Mouse (Mus musculus) embryonic facial prominence, embryonic 11.5 days (tissue): ENCODE measurements around the gene Cse1l. TPM values are rescaled to one million over a fixed set of nuclear protein-coding genes. Genes with fewer than 3 reads are reported as not detected.

Experiments
- ATAC-seq: fragments of 200-750 bp; cut with Nextera tagmentation; replicated peaks from 2 replicates; pipeline ENCODE4 v1.8.0; 2017; ENCODE audit warnings: low read depth; ENCODE audit not compliant: insufficient number of reproducible peaks, low FRiP score, low TSS enrichment
- DNase-seq: peaks from one replicate; pipeline ENCODE4 v3.0.0-alpha.2; 2015; ENCODE audit warnings: low spot score
- H3K27ac ChIP-seq: fragments of 300-500 bp; sonication (generic); replicated peaks from 2 replicates; pipeline ENCODE4 v1.5.1; 2014; ENCODE audit warnings: mild to moderate bottlenecking, low read depth, low read length, control low read depth
- H3K27me3 ChIP-seq: fragments of 300-500 bp; sonication (generic); 2 replicates; pipeline ENCODE4 v1.6.1; 2014; ENCODE audit warnings: mild to moderate bottlenecking, low read length, moderate library complexity, mixed read lengths; ENCODE audit not compliant: control insufficient read depth, insufficient read depth
- H3K36me3 ChIP-seq: fragments of 300-500 bp; sonication (generic); replicated peaks from 2 replicates; pipeline ENCODE4 v1.6.1; 2014; ENCODE audit warnings: low read depth, mild to moderate bottlenecking, low read length, moderate library complexity, mixed read lengths; ENCODE audit not compliant: control insufficient read depth, insufficient read depth
- H3K4me1 ChIP-seq: fragments of 300-500 bp; sonication (generic); 2 replicates; pipeline ENCODE4 v1.6.1; 2014; ENCODE audit warnings: low read length, mixed read lengths; ENCODE audit not compliant: control insufficient read depth, insufficient read depth
- H3K4me2 ChIP-seq: fragments of 300-500 bp; sonication (generic); 2 replicates; pipeline ENCODE4 v1.6.1; 2014; ENCODE audit warnings: low read depth, mild to moderate bottlenecking, control low read depth, low read length, moderate library complexity
- H3K4me3 ChIP-seq: fragments of 300-500 bp; sonication (generic); 2 replicates; pipeline ENCODE4 v1.5.1; 2014; ENCODE audit warnings: low read depth, low read length, control low read depth
- H3K9ac ChIP-seq: fragments of 300-500 bp; sonication (generic); replicated peaks from 2 replicates; pipeline ENCODE4 v1.6.1; 2014; ENCODE audit warnings: mild to moderate bottlenecking, control low read depth, low read length
- H3K9me3 ChIP-seq: fragments of 300-500 bp; sonication (generic); replicated peaks from 2 replicates; pipeline ENCODE4 v1.6.1; 2016; ENCODE audit warnings: mild to moderate bottlenecking, low read length, inconsistent platforms, mixed read lengths; ENCODE audit not compliant: control insufficient read depth
- WGBS: fragments of 180-500 bp; shearing (Covaris S2); extraction: QIAGEN DNeasy Blood & Tissue Kit; methylation state at CpG from one replicate; pipeline ENCODE4 v1.1.7; 2014; 5-methylcytosine and 5-hydroxymethylcytosine counted together
- polyA plus RNA-seq: library from polyadenylated mRNA; unstranded; fragments of >200 nt; fragmentation: Nextera tagmentation; extraction: Ambion mirVana; gene quantifications from 2 replicates; pipeline ENCODE4 v1.2.1, GENCODE M21; 2014

The Cse1l gene
- polyA plus RNA-seq, 1 experiment from 2014 or later = 276 TPM

DNA sequence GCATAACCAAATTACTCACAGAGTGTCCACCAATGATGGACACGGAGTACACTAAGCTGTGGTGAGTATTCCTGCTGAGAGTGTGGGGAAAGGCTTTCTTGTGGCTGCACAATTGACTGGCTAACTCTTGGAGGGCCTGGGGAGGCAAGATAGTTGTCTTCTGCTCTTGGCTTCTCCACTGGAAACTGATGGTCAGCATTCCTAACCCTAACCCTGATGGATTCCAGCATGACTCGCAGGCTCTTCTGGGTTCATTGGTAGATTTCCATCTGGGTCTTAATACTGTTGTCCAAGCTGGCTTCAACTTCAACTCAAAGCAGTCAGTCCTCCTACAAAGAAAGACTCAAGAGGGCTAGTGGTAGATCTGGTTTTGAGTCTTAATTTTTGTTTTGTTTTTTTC lies 37.3 kb downstream of the Cse1l start:
- Histone ChIP-seq H3K27me3 (no peaks in the 10 kb centered on the region), H3K9me3 (no peaks in the 10 kb centered on the region), H3K4me2 (no peak overlapping the region), H3K4me3 (no peak overlapping the region), H3K4me1 (no peaks in the 10 kb centered on the region), H3K27ac (no peak overlapping the region), H3K9ac (no peak overlapping the region), H3K36me3 (peaks cover 7% of the 10 kb centered on the region)
- no peak for ATAC-seq
- DNase-seq = no peak
- WGBS = 95% methylated on average over 2 of the region's 2 CpGs

DNA sequence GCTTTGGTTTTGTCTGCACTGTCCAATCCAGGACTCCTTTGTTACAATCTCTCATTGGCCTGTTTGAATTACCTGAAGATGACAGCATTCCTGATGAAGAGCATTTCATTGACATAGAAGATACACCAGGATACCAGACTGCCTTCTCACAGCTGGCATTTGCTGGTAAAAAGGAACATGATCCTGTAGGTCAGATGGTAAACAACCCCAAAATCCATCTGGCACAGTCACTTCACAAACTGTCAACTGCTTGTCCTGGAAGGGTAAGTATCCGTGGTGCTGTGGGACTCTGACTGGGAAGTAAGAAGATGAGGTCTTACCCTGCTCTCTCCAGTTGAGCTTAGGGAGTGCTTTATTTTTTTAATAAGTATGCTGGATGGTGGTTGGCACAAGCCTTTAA lies 38.5 kb downstream of the Cse1l start:
- Histone ChIP-seq H3K4me3 (no peak overlapping the region), H3K9ac (no peak overlapping the region), H3K27me3 (no peaks in the 10 kb centered on the region), H3K27ac (no peak overlapping the region), H3K4me2 (no peak overlapping the region), H3K4me1 (no peaks in the 10 kb centered on the region), H3K36me3 (peaks cover 7% of the 10 kb centered on the region), H3K9me3 (no peaks in the 10 kb centered on the region)
- WGBS = 84% methylated on average over 1 of the region's 1 CpGs
- ATAC-seq (no peak), DNase-seq (no peak)

DNA sequence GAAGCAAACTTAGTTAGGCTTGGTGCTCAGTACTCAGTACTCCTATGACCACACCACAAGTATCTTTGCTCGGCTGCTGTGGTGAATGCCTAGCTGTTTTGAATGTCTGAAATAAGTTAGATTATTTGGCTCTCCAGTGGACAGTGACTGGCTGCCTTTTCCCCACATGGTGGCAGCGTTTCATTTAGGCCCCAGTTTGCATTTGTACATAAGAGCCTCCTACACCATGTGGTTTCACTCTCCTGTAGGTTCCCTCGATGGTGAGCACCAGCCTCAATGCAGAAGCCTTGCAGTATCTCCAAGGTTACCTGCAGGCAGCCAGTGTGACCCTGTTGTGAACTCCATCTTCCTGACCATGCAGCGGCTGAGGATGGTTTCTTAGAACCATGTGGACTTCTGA lies 39.6 kb downstream of the Cse1l start:
- Histone ChIP-seq H3K9ac (no peak overlapping the region), H3K4me1 (no peaks in the 10 kb centered on the region), H3K36me3 (peaks cover 11% of the 10 kb centered on the region), H3K9me3 (no peaks in the 10 kb centered on the region), H3K4me2 (no peak overlapping the region), H3K27me3 (no peaks in the 10 kb centered on the region), H3K4me3 (no peak overlapping the region), H3K27ac (no peak overlapping the region)
- peak; percentile 56 for DNase-seq
- ATAC-seq = 0 out of 2 replicates have a peak, but pooled peaks have one; percentile 23
- WGBS = 61% methylated on average over 4 of the region's 4 CpGs

DNA sequence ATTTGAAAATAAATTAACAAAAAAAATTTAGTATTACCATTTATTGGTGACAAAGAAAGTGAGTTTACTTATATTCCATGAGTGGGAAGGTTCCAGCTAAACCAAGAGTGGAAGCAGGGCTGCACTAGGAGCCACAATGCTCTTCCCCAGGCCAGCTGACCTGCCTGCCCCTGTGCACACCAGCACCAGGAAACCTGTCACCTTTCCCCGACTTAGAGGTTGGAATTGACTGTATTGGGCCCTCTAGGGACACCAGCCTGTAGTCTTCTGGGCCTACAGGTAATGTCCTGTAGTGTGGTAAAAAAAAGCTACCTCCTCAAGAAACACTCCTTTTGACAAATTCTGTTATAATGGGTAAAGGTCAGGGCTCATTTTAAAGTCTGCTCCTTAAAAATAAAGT lies 42.4 kb downstream of the Cse1l start:
- 71% methylated on average over 1 of the region's 1 CpGs for WGBS
- H3K9me3 ChIP-seq = no peaks in the 10 kb centered on the region
- no peak overlapping the region for H3K27ac ChIP-seq
- ATAC-seq = no peak
- peaks cover 21% of the 10 kb centered on the region for H3K36me3 ChIP-seq
- H3K4me3 ChIP-seq = no peak overlapping the region
- no peak overlapping the region for H3K4me2 ChIP-seq
- no peaks in the 10 kb centered on the region for H3K4me1 ChIP-seq
- no peak overlapping the region for H3K9ac ChIP-seq
- no peaks in the 10 kb centered on the region for H3K27me3 ChIP-seq
- DNase-seq = no peak

DNA sequence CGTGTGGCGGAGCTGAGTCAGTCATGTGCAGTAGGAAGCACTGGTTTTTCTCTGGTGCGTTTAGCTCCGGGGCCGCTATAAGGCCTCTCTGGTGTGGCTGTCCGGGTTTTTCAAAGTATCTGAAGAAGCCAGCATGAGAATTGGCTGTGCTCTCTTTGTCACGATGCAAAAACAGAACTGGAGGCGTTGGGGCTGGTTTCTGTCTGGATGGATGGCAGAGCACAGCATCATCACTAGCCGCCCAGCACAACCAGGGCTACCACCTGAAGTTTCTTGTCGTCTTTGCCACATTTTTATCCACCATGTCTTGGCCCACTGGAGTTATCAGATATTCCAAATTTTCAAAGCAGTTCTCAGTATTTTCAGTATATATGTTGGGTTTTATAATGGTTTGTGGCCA lies 43.1 kb downstream of the Cse1l start:
- H3K4me3 ChIP-seq = no peak overlapping the region
- ATAC-seq (no peak), DNase-seq (no peak)
- no peaks in the 10 kb centered on the region for H3K9me3 ChIP-seq
- H3K27me3 ChIP-seq = no peaks in the 10 kb centered on the region
- H3K4me2 ChIP-seq = no peak overlapping the region
- 89% methylated on average over 10 of the region's 10 CpGs for WGBS
- H3K4me1 ChIP-seq = no peaks in the 10 kb centered on the region
- no peak overlapping the region for H3K9ac ChIP-seq
- no peak overlapping the region for H3K27ac ChIP-seq
- peaks cover 21% of the 10 kb centered on the region for H3K36me3 ChIP-seq

DNA sequence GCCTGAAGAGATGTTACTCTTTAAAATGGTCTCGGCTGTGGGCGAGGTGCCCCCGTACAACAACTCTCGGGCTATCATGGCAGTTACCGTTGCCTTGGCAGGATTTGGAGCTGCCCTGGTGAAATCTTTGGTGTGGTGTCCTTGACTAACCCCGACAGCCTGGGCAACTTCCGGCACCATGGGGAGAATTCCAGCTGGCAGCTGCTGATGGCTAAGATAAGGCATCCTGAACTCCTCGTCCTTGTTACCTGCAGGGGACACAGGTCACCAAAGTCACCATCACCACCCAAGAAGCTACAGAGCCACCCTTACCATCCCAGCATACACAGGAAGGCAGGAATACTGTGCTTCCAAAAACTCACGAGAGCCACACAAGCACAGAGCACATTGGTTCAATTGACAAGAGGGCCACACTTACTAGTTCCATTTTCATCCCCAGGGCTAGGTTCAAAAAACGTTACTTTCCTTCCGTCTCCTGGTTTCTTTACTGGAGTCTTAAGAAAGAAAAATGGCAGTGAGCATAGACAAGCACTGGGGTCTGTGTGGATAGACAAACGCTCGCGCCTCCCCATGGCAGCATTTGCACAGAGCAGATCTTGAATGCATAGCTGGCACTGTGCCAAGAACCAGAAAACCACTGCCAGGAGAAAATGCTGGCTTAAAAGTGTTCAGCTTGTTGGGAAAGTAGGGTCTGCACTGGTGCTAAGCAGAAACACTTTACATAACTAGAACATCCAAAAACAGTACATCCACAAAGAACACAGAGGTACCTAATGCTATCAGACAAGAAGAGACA lies 45.2 kb downstream of the Cse1l start:
- H3K4me2 ChIP-seq = no peak overlapping the region
- DNase-seq (no peak), ATAC-seq (no peak)
- H3K36me3 ChIP-seq = peaks cover 21% of the 10 kb centered on the region
- H3K9me3 ChIP-seq = no peaks in the 10 kb centered on the region
- H3K4me3 ChIP-seq = no peak overlapping the region
- H3K4me1 ChIP-seq = no peaks in the 10 kb centered on the region
- no peak overlapping the region for H3K27ac ChIP-seq
- no peak overlapping the region for H3K9ac ChIP-seq
- WGBS = 87% methylated on average over 14 of the region's 14 CpGs
- H3K27me3 ChIP-seq = no peaks in the 10 kb centered on the region

DNA sequence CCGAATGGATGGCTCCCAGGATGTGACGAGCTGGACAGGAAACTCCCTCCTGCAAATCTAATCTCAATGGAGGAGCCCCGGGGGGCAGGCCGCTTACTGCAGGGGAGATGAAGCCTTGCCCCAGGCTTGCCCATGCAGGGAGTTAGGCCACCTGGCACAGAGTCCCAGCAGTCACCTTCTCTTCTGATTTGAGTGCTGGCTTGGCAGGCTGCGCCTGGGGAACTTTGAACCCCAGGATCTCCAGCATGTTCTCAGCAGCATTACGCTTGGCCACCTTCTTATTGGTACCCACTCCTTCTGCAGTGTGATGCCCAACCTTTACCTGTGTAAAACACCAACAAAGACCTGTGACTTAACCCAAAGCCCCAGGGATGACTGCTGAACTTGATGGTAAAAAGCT lies 46.3 kb downstream of the Cse1l start:
- H3K4me3 ChIP-seq = no peak overlapping the region
- no peak overlapping the region for H3K9ac ChIP-seq
- no peaks in the 10 kb centered on the region for H3K27me3 ChIP-seq
- H3K36me3 ChIP-seq = peaks cover 18% of the 10 kb centered on the region
- ATAC-seq (no peak), DNase-seq (no peak)
- H3K27ac ChIP-seq = no peak overlapping the region
- H3K4me2 ChIP-seq = no peak overlapping the region
- H3K9me3 ChIP-seq = no peaks in the 10 kb centered on the region
- WGBS = 92% methylated on average over 6 of the region's 6 CpGs
- no peaks in the 10 kb centered on the region for H3K4me1 ChIP-seq

DNA sequence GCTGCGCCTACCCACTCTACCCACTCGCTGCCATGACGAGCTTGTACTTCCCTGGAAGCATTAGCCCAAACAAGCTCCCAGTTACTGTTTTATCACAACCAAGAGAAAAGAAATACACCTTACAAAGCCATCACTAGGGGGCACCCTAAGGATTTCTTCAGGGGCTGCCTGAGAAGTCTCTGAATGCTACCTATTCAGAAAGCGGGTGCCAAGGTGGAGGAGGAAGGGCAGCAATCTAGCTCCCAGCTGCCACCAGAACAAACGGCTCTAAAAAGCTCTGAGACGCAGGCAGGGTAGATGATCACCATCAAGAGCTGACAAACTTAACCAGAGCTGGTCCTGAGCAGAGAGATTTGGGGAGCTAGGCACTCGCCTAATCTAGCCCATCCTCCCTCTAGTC lies 51.0 kb downstream of the Cse1l start:
- Histone ChIP-seq H3K4me1 (no peaks in the 10 kb centered on the region), H3K4me2 (no peak overlapping the region), H3K9me3 (no peaks in the 10 kb centered on the region), H3K27me3 (no peaks in the 10 kb centered on the region), H3K36me3 (peaks cover 7% of the 10 kb centered on the region), H3K27ac (no peak overlapping the region), H3K9ac (no peak overlapping the region), H3K4me3 (no peak overlapping the region)
- peak; percentile 57 for DNase-seq
- ATAC-seq = no peak
- WGBS = 64% methylated on average over 7 of the region's 7 CpGs
